Mouse (Mus musculus): ENCODE data around the gene Eif3d. TPM values are rescaled to one million over a fixed set of nuclear protein-coding genes. Genes with fewer than 3 reads are reported as not detected.

Eif3d gene
- total RNA-seq, 2 experiments from 2014 or later: 115 to 120 TPM

GRCm38 (mm10) chr15:77955440-77956403, 14.9 kb downstream of the Eif3d start:
- peak in 1 of 2 experiments; percentile 23 for DNase-seq (ENCODE audit: low spot score in 2 of 2)

- no peak for DNase-seq (ENCODE audit: low spot score in 2 of 2)
Observed at GRCm38 (mm10) chr15:77954362-77954761, 16.3 kb downstream of the Eif3d start.

GRCm38 (mm10) chr15:77952921-77953320, 17.7 kb downstream of the Eif3d start:
- no peak for DNase-seq (ENCODE audit: low spot score in 2 of 2)

- no peak for DNase-seq (ENCODE audit: low spot score in 2 of 2)
Observed at GRCm38 (mm10) chr15:77949061-77949460, 21.6 kb downstream of the Eif3d start.

GRCm38 (mm10) chr15:77945711-77946110, 24.9 kb downstream of the Eif3d start:
- DNase-seq (ENCODE audit: low spot score in 2 of 2): peak in 1 of 2 experiments; percentile 20

- no peak for DNase-seq (ENCODE audit: low spot score in 2 of 2)
Observed at GRCm38 (mm10) chr15:77941563-77941962, 29.1 kb downstream of the Eif3d start.

GRCm38 (mm10) chr15:77938516-77938915, 32.1 kb downstream of the Eif3d start:
- no peak for DNase-seq (ENCODE audit: low spot score in 2 of 2)

GRCm38 (mm10) chr15:77935673-77936375, 34.8 kb downstream of the Eif3d start:
- DNase-seq (ENCODE audit: low spot score in 2 of 2): no peak

- DNase-seq (ENCODE audit: low spot score in 2 of 2): no peak
Observed at GRCm38 (mm10) chr15:77934968-77935367, 35.6 kb downstream of the Eif3d start.

GRCm38 (mm10) chr15:77934326-77934725, 36.3 kb downstream of the Eif3d start:
- DNase-seq (ENCODE audit: low spot score in 2 of 2): no peak

GRCm38 (mm10) chr15:77933770-77934169, 36.8 kb downstream of the Eif3d start:
- DNase-seq (ENCODE audit: low spot score in 2 of 2): peak; percentile 97 to 99

GRCm38 (mm10) chr15:77933222-77933621, 37.4 kb downstream of the Eif3d start:
- DNase-seq (ENCODE audit: low spot score in 2 of 2): no peak

GRCm38 (mm10) chr15:77931689-77932016, 39.0 kb downstream of the Eif3d start:
- no peak for DNase-seq (ENCODE audit: low spot score in 2 of 2)

GRCm38 (mm10) chr15:77930986-77931688, 39.5 kb downstream of the Eif3d start:
- no peak for DNase-seq (ENCODE audit: low spot score in 2 of 2)

GRCm38 (mm10) chr15:77929804-77930203, 40.8 kb downstream of the Eif3d start:
- DNase-seq (ENCODE audit: low spot score in 2 of 2): no peak

GRCm38 (mm10) chr15:77928673-77929331, 41.8 kb downstream of the Eif3d start, which contains the start of gene Txn2:
Gene Txn2, minus strand, starts transcription at chr15:77929006.
- peak; percentile 78 to 94 for DNase-seq (ENCODE audit: low spot score in 2 of 2)

GRCm38 (mm10) chr15:77928091-77928490, 42.5 kb downstream of the Eif3d start:
- DNase-seq (ENCODE audit: low spot score in 2 of 2): no peak

GRCm38 (mm10) chr15:77926921-77927320, 43.7 kb downstream of the Eif3d start:
- no peak for DNase-seq (ENCODE audit: low spot score in 2 of 2)

GRCm38 (mm10) chr15:77925195-77925594, 45.4 kb downstream of the Eif3d start:
- no peak for DNase-seq (ENCODE audit: low spot score in 2 of 2)

- no peak for DNase-seq (ENCODE audit: low spot score in 2 of 2)
Observed at GRCm38 (mm10) chr15:77923267-77924035, 47.2 kb downstream of the Eif3d start.

Measured in gastrocnemius, postnatal 4 days (tissue).